Mouse (Mus musculus): ENCODE measurements around the gene Creb3.

Creb3 gene

DNA sequence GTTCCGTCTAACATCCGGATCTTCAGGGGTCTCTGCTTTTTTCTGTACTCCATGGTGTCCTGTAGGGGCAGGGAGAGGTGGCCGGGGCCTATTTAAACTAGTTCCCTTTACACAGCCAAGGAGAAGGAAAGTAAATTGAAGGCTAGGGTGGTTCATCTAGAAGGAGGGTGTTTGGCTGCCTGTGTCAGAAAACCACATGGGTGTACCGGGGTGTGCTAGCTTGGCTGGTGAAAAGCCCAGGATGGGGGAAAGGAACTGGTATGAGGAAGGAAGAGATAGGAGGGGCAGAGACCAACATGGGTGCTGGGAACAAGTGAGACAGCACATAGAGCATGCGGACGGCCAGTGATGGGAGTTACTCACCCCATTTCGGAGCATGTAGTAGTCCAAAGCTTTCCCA, 6.2 kb upstream of the Creb3 start:
- no peak for DNase-seq (ENCODE audit: low read depth in 2 of 2, low spot score in 2 of 2)

- DNase-seq (ENCODE audit: low read depth in 2 of 2, low spot score in 2 of 2), result no peak
These were observed 4.0 kb upstream of the Creb3 start for GRCm38 (mm10) chr4:43558028-43558630.

DNA sequence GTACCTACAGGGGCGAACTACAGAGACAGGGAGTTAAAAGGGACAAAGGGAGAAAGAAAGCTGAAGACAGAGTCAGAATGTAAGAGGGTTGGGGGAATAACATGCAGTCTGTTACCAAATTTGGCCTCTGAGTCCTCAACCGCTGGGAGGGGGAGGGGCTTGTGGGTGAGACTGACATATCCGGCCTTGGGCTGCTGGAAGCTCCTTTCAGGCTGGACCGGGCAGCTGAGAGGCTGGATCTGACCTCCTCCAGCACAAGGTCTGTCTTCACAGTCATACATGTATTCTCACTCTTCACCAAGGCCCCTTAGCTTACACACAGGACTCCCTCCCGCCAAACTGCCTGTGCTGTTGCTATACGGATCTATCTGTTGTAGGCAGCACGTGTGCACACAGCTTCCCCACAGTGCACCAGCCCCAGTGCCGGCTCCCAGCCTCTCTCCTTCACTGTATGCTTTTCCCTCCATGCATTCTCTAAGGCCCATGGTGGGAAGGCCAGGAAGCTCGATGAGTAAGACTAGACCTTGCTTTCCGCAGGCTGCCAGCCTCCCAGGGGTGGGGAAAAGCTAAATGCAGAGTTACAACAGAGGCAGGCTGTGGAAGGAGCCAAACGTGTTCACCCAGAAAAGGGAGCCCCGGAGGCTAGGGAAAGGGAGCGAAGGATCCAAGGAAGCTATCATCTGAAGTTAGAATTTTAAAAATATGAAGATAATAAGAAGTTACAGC, 3.3 kb upstream of the Creb3 start:
- DNase-seq (ENCODE audit: low read depth in 2 of 2, low spot score in 2 of 2), result peak in 1 of 2 experiments; percentile 49

GRCm38 (mm10) chr4:43559519-43560242, 2.5 kb upstream of the Creb3 start:
- no peak for DNase-seq (ENCODE audit: low read depth in 2 of 2, low spot score in 2 of 2)

DNA sequence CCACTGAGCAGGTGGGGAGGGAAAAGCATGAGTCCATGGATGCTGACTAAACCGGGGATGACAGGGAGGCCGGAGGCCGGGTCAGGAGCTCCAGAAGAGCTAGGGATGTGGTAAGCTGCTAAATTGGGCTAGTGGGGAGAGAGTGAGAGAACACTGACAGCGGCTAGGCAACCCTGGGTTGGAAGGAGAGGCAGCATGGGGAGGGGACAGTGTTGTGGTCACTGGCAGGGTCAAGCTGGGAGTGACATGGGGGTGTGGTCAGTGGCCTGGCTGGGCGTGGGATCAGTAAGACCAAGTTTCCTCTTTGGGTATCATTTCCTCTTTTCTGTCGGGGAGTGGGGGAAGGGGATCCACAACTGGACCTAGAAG, 1.9 kb upstream of the Creb3 start:
- no peak for DNase-seq (ENCODE audit: low read depth in 2 of 2, low spot score in 2 of 2)

GRCm38 (mm10) chr4:43560976-43561375, 1.2 kb upstream of the Creb3 start:
- DNase-seq (ENCODE audit: low read depth in 2 of 2, low spot score in 2 of 2), result no peak

- no peak for DNase-seq (ENCODE audit: low read depth in 2 of 2, low spot score in 2 of 2)
These were observed 616 bp upstream of the Creb3 start for GRCm38 (mm10) chr4:43561436-43561996.

DNA sequence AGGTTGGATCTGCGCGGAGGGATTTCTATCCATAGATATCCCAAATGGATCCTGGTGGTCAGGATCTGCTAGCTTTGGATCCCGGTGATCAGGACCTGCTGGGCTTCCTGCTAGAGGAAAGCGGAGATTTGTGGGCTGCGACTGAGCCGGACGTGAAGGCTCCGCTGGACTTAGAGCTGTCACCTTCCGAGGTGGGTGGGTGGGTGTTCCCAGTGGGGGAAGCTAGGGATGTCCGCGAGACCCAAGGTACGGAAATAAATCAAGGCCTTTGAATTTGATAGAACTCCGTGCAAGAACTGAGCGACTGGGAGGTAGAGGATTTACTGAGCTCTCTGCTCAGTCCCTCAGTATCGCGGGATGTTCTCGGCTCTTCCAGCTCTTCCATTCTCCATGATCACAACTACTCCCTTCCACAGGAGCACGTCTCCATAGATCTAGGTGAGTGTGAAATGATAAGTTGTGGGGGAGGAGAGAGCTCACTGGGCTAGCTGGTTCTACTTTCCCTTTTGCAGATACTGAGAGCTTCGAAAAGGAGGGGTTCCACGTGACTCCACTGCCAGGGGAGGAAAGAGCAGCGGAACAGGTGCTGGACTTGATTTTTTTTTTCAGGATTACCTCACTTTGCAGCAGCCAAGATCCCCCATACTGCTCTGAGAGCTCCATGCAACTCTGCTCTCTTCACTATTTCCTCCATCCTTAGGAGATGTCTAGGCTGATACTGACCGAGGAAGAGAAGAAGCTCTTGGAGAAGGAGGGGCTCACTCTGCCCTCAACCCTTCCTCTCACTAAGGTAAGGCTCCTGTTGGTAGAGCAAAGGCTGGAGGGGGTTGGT, 853 bp downstream of the Creb3 start:
- DNase-seq (ENCODE audit: low read depth in 2 of 2, low spot score in 2 of 2), result no peak

- DNase-seq (ENCODE audit: low read depth in 2 of 2, low spot score in 2 of 2), result no peak
These were observed 1.4 kb downstream of the Creb3 start for GRCm38 (mm10) chr4:43563601-43563875.

GRCm38 (mm10) chr4:43564231-43564630, 2.1 kb downstream of the Creb3 start:
- no peak for DNase-seq (ENCODE audit: low read depth in 2 of 2, low spot score in 2 of 2)

DNA sequence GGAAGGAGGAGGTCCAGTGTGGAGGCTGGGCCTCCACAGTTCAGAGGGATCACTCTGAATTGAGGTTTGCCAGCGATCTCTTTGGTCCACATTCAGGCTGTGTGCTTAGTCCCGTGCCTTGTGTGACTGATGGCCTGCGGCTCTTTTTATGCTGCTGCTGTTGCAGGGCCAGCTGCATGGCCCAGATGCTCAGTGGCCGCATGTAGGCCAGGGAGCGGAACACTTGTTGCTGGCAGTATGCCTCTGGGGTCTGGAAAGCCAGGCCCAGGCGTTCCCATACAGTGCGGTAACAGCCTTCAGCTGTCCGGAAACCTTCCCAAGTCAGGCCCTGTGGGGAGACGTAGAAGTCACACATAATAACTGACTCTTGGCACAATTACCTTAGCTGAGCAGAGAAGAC, 5.0 kb downstream of the Creb3 start:
- no peak for DNase-seq (ENCODE audit: low read depth in 2 of 2, low spot score in 2 of 2)

GRCm38 (mm10) chr4:43571395-43572045, 9.4 kb downstream of the Creb3 start:
- DNase-seq (ENCODE audit: low read depth in 2 of 2, low spot score in 2 of 2), result no peak

DNA sequence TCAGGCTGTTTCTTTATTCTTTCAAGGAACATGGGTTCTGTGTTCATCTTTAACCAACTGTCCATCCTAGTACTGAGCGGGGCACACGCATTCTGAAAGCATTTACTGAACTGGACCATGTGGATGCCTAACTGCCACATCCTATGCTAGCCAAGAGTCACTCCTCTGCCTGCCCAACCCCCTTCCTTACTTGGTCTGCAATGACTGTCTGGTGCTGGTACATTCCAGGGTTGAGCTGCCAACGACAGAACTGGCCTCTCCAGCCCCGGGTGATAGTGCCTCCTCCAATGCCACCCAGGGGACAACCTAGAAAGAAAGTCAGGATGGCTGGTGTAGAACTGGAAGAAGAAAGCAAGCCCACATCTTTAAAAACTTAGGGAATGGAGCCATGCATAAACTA, 11.4 kb downstream of the Creb3 start:
- no peak for DNase-seq (ENCODE audit: low read depth in 2 of 2, low spot score in 2 of 2)

GRCm38 (mm10) chr4:43575356-43575755, 13.2 kb downstream of the Creb3 start:
- no peak for DNase-seq (ENCODE audit: low read depth in 2 of 2, low spot score in 2 of 2)

GRCm38 (mm10) chr4:43577237-43577881, 15.2 kb downstream of the Creb3 start:
- DNase-seq (ENCODE audit: low read depth in 2 of 2, low spot score in 2 of 2), result no peak

DNA sequence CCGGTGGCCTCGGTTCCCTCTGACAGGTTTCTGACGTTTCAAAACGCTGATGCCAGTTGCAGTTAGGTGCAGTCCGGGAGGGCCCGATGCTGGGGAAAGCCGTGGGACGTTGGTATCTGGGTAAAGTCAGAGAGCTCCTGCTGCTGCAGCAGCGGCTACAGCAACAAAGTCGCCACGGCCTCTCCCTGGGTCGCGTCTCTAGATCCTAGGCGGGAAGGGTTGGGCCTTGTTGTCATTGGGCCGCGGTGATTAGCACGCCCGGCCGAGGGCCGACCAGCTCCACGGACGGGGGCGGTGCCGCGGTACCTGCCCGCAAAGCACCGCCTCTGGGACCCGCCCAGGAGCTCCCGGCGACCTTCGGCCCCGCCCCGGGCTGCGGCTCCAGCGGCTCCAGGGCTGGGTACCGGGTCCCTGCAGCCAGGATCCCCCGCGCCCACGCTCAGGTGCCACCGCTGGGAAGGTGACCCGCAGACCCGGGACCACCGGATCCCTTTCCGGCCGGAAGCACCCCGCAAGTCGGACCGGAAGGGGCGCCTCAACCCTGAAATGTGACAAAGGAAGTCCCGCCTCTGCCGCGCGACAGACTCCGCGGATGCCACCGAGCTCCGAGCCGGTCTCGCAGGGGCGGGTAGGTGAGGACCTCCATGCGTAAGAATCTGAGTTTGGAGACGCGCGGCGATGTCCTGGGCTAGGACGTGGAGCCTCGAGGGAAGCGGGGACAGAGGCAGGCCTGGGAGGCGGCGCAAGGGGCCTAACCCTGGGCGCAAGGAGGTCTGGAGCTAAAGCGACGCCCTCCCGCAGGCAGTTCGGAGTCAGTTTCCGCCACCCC, 16.5 kb downstream of the Creb3 start, which contains the start of the genes Rgp1 and Gba2:
TSS of gene Rgp1 (plus strand) at position 340 of the 829 bp plus-strand sequence.
TSS of gene Gba2 (minus strand) at position 498 of the 829 bp plus-strand sequence.
- DNase-seq (ENCODE audit: low read depth in 2 of 2, low spot score in 2 of 2), result peak; percentile 64 to 77

DNA sequence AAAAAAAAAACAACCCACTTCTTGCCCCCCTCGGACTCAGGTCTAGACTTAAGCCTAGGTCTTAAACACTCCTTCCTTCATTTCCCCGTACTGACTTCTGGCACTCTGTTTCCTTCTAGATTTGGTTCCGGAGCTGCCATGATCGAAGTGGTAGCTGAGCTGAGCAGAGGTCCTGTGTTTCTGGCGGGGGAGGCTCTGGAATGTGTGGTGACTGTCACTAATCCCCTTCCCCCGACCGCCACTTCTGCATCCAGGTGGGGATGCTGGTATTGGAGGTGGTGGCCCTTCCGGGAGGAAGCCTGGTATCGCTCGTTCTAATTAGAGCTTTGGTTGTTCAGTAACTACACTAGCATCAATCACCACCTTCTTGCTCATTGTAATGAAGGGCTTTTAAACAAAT, 17.1 kb downstream of the Creb3 start:
- DNase-seq (ENCODE audit: low read depth in 2 of 2, low spot score in 2 of 2), result no peak

- DNase-seq (ENCODE audit: low read depth in 2 of 2, low spot score in 2 of 2), result no peak
These were observed 17.6 kb downstream of the Creb3 start for GRCm38 (mm10) chr4:43579731-43580130.

DNA sequence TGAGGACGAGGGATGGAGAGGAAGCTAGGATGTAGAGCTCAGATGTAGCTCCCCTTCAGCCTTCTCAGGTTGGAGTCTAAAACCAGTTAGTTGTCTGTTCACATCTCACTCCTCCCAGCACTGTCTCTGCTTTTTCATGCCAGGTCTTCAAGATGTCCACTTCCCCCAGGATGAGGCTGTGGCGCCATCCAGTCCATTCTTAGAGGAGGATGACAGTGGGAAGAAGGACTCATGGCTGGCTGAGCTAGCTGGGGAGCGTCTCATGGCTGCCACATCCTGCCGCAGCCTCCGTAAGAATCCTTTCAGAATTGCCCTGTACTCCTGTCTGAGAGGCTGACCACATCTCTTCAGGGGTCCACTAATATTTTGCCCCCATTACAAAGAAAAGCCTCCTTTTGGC, 18.6 kb downstream of the Creb3 start:
- DNase-seq (ENCODE audit: low read depth in 2 of 2, low spot score in 2 of 2), result no peak

Measured in CD8-positive naive resting alpha-beta T cell, adult 2 months (primary cell).